Mouse (Mus musculus): ENCODE measurements around the gene Vpreb1.

GRCm38 (mm10) chr16:16892366-16892765 is 21.7 kb upstream of the Vpreb1 start:
- TF ChIP-seq CTCF (IDR thresholded peaks at IDR 0.05; ENCODE audit: low read depth) (no peak), EP300 (IDR thresholded peaks at IDR 0.05; ENCODE audit: low read depth) (no peak)

All from liver, embryonic 14.5 days (tissue).